Mouse (Mus musculus): ENCODE results near the gene Carmil2.

GRCm38 (mm10) chr8:105689983-105690360 lies 3.9 kb downstream of the Carmil2 start:
- no peak for TF ChIP-seq CTCF (IDR thresholded peaks at IDR 0.05; ENCODE audit: low read depth, low read length)
- no peak for TF ChIP-seq POLR2AphosphoS5 (IDR thresholded peaks at IDR 0.05; ENCODE audit: insufficient replicate concordance, low read depth, low read length)

Data from G1E (cell line).